Mouse (Mus musculus) CD4-positive, CD25-positive, alpha-beta regulatory T cell, adult 2 months (primary cell): Measurements from ENCODE around the gene Ankrd53.
"Not testable (repeated sequence)": the region's sequence is repeated elsewhere in the genome, so short reads cannot be mapped to it uniquely, and the experiment has no call there.

ENCODE experiments used
- DNase-seq: peaks from one replicate; pipeline ENCODE4 v3.0.0-alpha.2; 2012; ENCODE audit warnings: low read depth, low spot score

Gene Ankrd53

GRCm38 (mm10) chr6:83766982-83767381 lies 4.5 kb downstream of the Ankrd53 start:
- no peak for DNase-seq

- DNase-seq, result no peak
Observed at GRCm38 (mm10) chr6:83768485-83768884, 6.0 kb downstream of the Ankrd53 start.

- DNase-seq, result no peak
Observed at GRCm38 (mm10) chr6:83774126-83774525, 11.7 kb downstream of the Ankrd53 start.

- DNase-seq, result peak; percentile 17
Observed at GRCm38 (mm10) chr6:83774781-83775563, 12.5 kb downstream of the Ankrd53 start.

GRCm38 (mm10) chr6:83775638-83776293 lies 13.3 kb downstream of the Ankrd53 start, which contains the start of gene Tex261:
Gene Tex261, minus strand, starts transcription at chr6:83775813.
- DNase-seq, result peak; percentile 94

GRCm38 (mm10) chr6:83778306-83778705 lies 15.9 kb downstream of the Ankrd53 start:
- DNase-seq, result no peak

GRCm38 (mm10) chr6:83779026-83779425 lies 16.6 kb downstream of the Ankrd53 start:
- DNase-seq, result peak; percentile 79

- no peak for DNase-seq
Observed at GRCm38 (mm10) chr6:83786426-83786825, 24.0 kb downstream of the Ankrd53 start.

GRCm38 (mm10) chr6:83788554-83788953 lies 26.1 kb downstream of the Ankrd53 start:
- DNase-seq, result no peak

- DNase-seq, result not testable (repeated sequence)
Observed at GRCm38 (mm10) chr6:83790533-83790932, 28.1 kb downstream of the Ankrd53 start.

- no peak for DNase-seq
Observed at GRCm38 (mm10) chr6:83791251-83791890, 28.9 kb downstream of the Ankrd53 start.

GRCm38 (mm10) chr6:83794760-83795296 lies 32.4 kb downstream of the Ankrd53 start, which contains the start of gene Nagk:
Gene Nagk, plus strand, starts transcription at chr6:83794982.
- peak; percentile 97 for DNase-seq

GRCm38 (mm10) chr6:83795492-83795900 lies 33.1 kb downstream of the Ankrd53 start:
- DNase-seq, result peak; percentile 51

- no peak for DNase-seq
Observed at GRCm38 (mm10) chr6:83796686-83797085, 34.2 kb downstream of the Ankrd53 start.

GRCm38 (mm10) chr6:83802033-83802432 lies 39.6 kb downstream of the Ankrd53 start:
- DNase-seq, result no peak

GRCm38 (mm10) chr6:83802846-83803245 lies 40.4 kb downstream of the Ankrd53 start:
- no peak for DNase-seq

- DNase-seq, result no peak
Observed at GRCm38 (mm10) chr6:83815801-83816200, 53.4 kb downstream of the Ankrd53 start.
